Mouse (Mus musculus) stomach, postnatal 0 days (tissue): Measurements from ENCODE around the gene Oip5. TPM values are rescaled to one million over a fixed set of nuclear protein-coding genes. Genes with fewer than 3 reads are reported as not detected.
A peak's percentile ranks its signal among the peaks of the same experiment; 100 is the strongest.

ENCODE experiments used
- ATAC-seq: fragments of 200-750 bp; cut with Nextera tagmentation; 2 replicates; pipeline ENCODE4 v1.8.0; 2017; ENCODE audit not compliant: low FRiP score, low TSS enrichment
- DNase-seq: peaks from one replicate; pipeline ENCODE4 v3.0.0-alpha.2; 2016; ENCODE audit warnings: low spot score
- H3K27ac ChIP-seq: fragments of 300-500 bp; sonication (generic); replicated peaks from 2 replicates; pipeline ENCODE4 v1.5.1; 2014; ENCODE audit warnings: mild to moderate bottlenecking, control low read depth
- H3K27me3 ChIP-seq: fragments of 300-500 bp; sonication (generic); 2 replicates; pipeline ENCODE4 v1.6.1; 2014; ENCODE audit warnings: low read length; ENCODE audit not compliant: control insufficient read depth, insufficient read depth
- H3K36me3 ChIP-seq: fragments of 300-500 bp; sonication (generic); 2 replicates; pipeline ENCODE4 v1.6.1; 2014; ENCODE audit warnings: low read length, mixed read lengths; ENCODE audit not compliant: control insufficient read depth, insufficient read depth
- H3K4me1 ChIP-seq: fragments of 300-500 bp; sonication (generic); replicated peaks from 2 replicates; pipeline ENCODE4 v1.6.1; 2014; ENCODE audit warnings: antibody characterized with exemption; ENCODE audit not compliant: control insufficient read depth, insufficient read depth
- H3K4me2 ChIP-seq: fragments of 300-500 bp; sonication (generic); replicated peaks from 2 replicates; pipeline ENCODE4 v1.6.1; 2014; ENCODE audit warnings: low read depth, mild to moderate bottlenecking, control low read depth, moderate library complexity
- H3K4me3 ChIP-seq: fragments of 300-500 bp; sonication (generic); 2 replicates; pipeline ENCODE4 v1.5.1; 2014; ENCODE audit warnings: low read depth, low read length, control low read depth
- H3K9ac ChIP-seq: fragments of 300-500 bp; sonication (generic); 2 replicates; pipeline ENCODE4 v1.6.1; 2014; ENCODE audit warnings: mild to moderate bottlenecking, low read length, control low read depth, mixed read lengths
- H3K9me3 ChIP-seq: fragments of 300-500 bp; sonication (generic); 2 replicates; pipeline ENCODE4 v1.6.1; 2016; ENCODE audit warnings: low read length; ENCODE audit not compliant: control insufficient read depth
- CTCF ChIP-seq: IDR thresholded peaks from 2 replicates; pipeline ENCODE4 v1.5.1; 2016; ENCODE audit warnings: antibody characterized with exemption, low read depth, mild to moderate bottlenecking, moderate library complexity
- EP300 ChIP-seq: optimal IDR thresholded peaks from 2 replicates; pipeline ENCODE3; 2016; ENCODE audit warnings: antibody characterized with exemption
- WGBS: fragments of 180-500 bp; shearing (Covaris S2); extraction: QIAGEN DNeasy Blood & Tissue Kit; methylation state at CpG from one replicate; pipeline ENCODE4 v1.1.7; 2014; 5-methylcytosine and 5-hydroxymethylcytosine counted together
- polyA plus RNA-seq: library from polyadenylated mRNA; unstranded; fragments of >200 nt; fragmentation: Nextera tagmentation; extraction: Ambion mirVana; gene quantifications from 2 replicates; pipeline ENCODE4 v1.2.1, GENCODE M21; 2015

Oip5 gene
- polyA plus RNA-seq, 1 experiment from 2014 or later = 9.3 TPM

GRCm38 (mm10) chr2:119594113-119594981 is 23.9 kb downstream of the Oip5 start:
- Histone ChIP-seq H3K4me2 (peak overlapping the region; percentile 63), H3K9me3 (no peaks in the 10 kb centered on the region), H3K4me1 (no peaks in the 10 kb centered on the region), H3K27ac (peak overlapping the region; percentile 99), H3K9ac (peak overlapping the region; percentile 98), H3K27me3 (no peaks in the 10 kb centered on the region), H3K36me3 (0 out of 2 replicates have a peak, but pooled peaks cover 3% of the 10 kb centered on the region), H3K4me3 (peak overlapping the region; percentile 98)
- ATAC-seq = peak; percentile 95
- TF ChIP-seq CTCF = peak; percentile 35; the same call in 1 of the 2 replicates
- peak; percentile 88 for TF ChIP-seq EP300
- under 1% methylated on average over 60 of the region's 61 CpGs for WGBS
- DNase-seq = peak; percentile 97

GRCm38 (mm10) chr2:119593765-119594112 is 24.5 kb downstream of the Oip5 start:
- H3K9ac ChIP-seq = peak overlapping the region; percentile 50; the same call in 1 of the 2 replicates
- WGBS = 6% methylated on average over 7 of the region's 7 CpGs
- H3K4me2 ChIP-seq = peak overlapping the region; percentile 47
- peak overlapping the region; percentile 99 for H3K27ac ChIP-seq
- DNase-seq (no peak), ATAC-seq (peak; percentile 35)
- no peaks in the 10 kb centered on the region for H3K4me1 ChIP-seq
- H3K27me3 ChIP-seq = no peaks in the 10 kb centered on the region
- H3K4me3 ChIP-seq = peak overlapping the region; percentile 98
- no peak for TF ChIP-seq EP300
- no peak for TF ChIP-seq CTCF
- no peaks in the 10 kb centered on the region for H3K9me3 ChIP-seq
- 0 out of 2 replicates have a peak, but pooled peaks cover 3% of the 10 kb centered on the region for H3K36me3 ChIP-seq

GRCm38 (mm10) chr2:119591247-119591646 is 27.0 kb downstream of the Oip5 start:
- DNase-seq = no peak
- WGBS = 92% methylated on average over 3 of the region's 3 CpGs
- TF ChIP-seq EP300 = no peak
- peak; percentile 46 for TF ChIP-seq CTCF
- Histone ChIP-seq H3K9me3 (no peaks in the 10 kb centered on the region), H3K4me1 (no peaks in the 10 kb centered on the region), H3K27me3 (no peaks in the 10 kb centered on the region), H3K27ac (no peak overlapping the region), H3K4me3 (no peak overlapping the region), H3K36me3 (no peaks in the 10 kb centered on the region), H3K4me2 (no peak overlapping the region), H3K9ac (no peak overlapping the region)
- ATAC-seq = no peak

GRCm38 (mm10) chr2:119587383-119587782 is 30.9 kb downstream of the Oip5 start:
- no peak overlapping the region for H3K9ac ChIP-seq
- DNase-seq = peak; percentile 76
- H3K27ac ChIP-seq = no peak overlapping the region
- H3K4me2 ChIP-seq = no peak overlapping the region
- no peaks in the 10 kb centered on the region for H3K27me3 ChIP-seq
- 17% methylated on average over 4 of the region's 4 CpGs for WGBS
- no peaks in the 10 kb centered on the region for H3K4me1 ChIP-seq
- TF ChIP-seq EP300 (no peak), CTCF (peak; percentile 89)
- H3K4me3 ChIP-seq = no peak overlapping the region
- no peaks in the 10 kb centered on the region for H3K9me3 ChIP-seq
- ATAC-seq = peak; percentile 70
- no peaks in the 10 kb centered on the region; the same call in 1 of the 2 replicates for H3K36me3 ChIP-seq

GRCm38 (mm10) chr2:119584282-119584681 is 34.0 kb downstream of the Oip5 start:
- ATAC-seq = no peak
- WGBS = 91% methylated on average over 8 of the region's 8 CpGs
- Histone ChIP-seq H3K27ac (no peak overlapping the region), H3K27me3 (no peaks in the 10 kb centered on the region), H3K4me1 (no peaks in the 10 kb centered on the region), H3K4me3 (no peak overlapping the region), H3K9me3 (no peaks in the 10 kb centered on the region), H3K36me3 (peaks cover 4% of the 10 kb centered on the region; the same call in 1 of the 2 replicates), H3K4me2 (no peak overlapping the region), H3K9ac (no peak overlapping the region)
- DNase-seq = no peak
- no peak for TF ChIP-seq EP300
- TF ChIP-seq CTCF = no peak

GRCm38 (mm10) chr2:119583439-119583838 is 34.8 kb downstream of the Oip5 start:
- TF ChIP-seq EP300 (no peak), CTCF (no peak)
- no peaks in the 10 kb centered on the region for H3K27me3 ChIP-seq
- H3K36me3 ChIP-seq = peaks cover 4% of the 10 kb centered on the region; the same call in 1 of the 2 replicates
- DNase-seq (no peak), ATAC-seq (no peak)
- H3K4me1 ChIP-seq = no peaks in the 10 kb centered on the region
- no peak overlapping the region for H3K4me3 ChIP-seq
- no peak overlapping the region for H3K27ac ChIP-seq
- no peaks in the 10 kb centered on the region for H3K9me3 ChIP-seq
- 69% methylated on average over 2 of the region's 2 CpGs for WGBS
- no peak overlapping the region for H3K4me2 ChIP-seq
- H3K9ac ChIP-seq = no peak overlapping the region
